Mouse (Mus musculus) ES-Bruce4 (cell line): ENCODE data around the gene Ndel1. TPM values are rescaled to one million over a fixed set of nuclear protein-coding genes. Genes with fewer than 3 reads are reported as not detected.

Source experiments
- H3K27ac ChIP-seq: 2 replicates; pipeline ENCODE4 v1.5.1; 2012; ENCODE audit warnings: low read length, inconsistent platforms; ENCODE audit not compliant: insufficient read depth
- H3K27me3 ChIP-seq: 2 replicates; pipeline ENCODE4 v1.6.1; 2012; ENCODE audit warnings: mild to moderate bottlenecking, low read length, inconsistent platforms; ENCODE audit not compliant: control insufficient read depth, poor library complexity, insufficient read depth, severe bottlenecking
- H3K36me3 ChIP-seq: 2 replicates; pipeline ENCODE4 v1.6.1; 2012; ENCODE audit warnings: inconsistent platforms, mild to moderate bottlenecking, low read length, moderate library complexity; ENCODE audit not compliant: control insufficient read depth, poor library complexity, insufficient read depth, severe bottlenecking
- H3K4me1 ChIP-seq: one replicate; pipeline ENCODE4 v1.8.1; 2011; ENCODE audit warnings: low read length; ENCODE audit not compliant: control insufficient read depth, insufficient read depth
- H3K4me3 ChIP-seq: 2 replicates; pipeline ENCODE4 v1.5.1; 2011; ENCODE audit warnings: low read depth, mild to moderate bottlenecking, low read length
- H3K9ac ChIP-seq: 2 replicates; pipeline ENCODE4 v1.6.1; 2012; ENCODE audit warnings: low read depth, mild to moderate bottlenecking, inconsistent platforms; ENCODE audit not compliant: poor library complexity, severe bottlenecking
- H3K9me3 ChIP-seq: replicated peaks from 2 replicates; pipeline ENCODE4 v1.6.1; 2012; ENCODE audit warnings: mild to moderate bottlenecking, low read length, inconsistent platforms; ENCODE audit not compliant: control insufficient read depth, poor library complexity, insufficient read depth, severe bottlenecking
- CTCF ChIP-seq: IDR thresholded peaks from one replicate; pipeline ENCODE4 v1.8.1; 2011; ENCODE audit warnings: low read depth, low read length
- EP300 ChIP-seq: IDR thresholded peaks from 2 replicates; pipeline ENCODE4 v1.6.1; 2011; ENCODE audit warnings: low read depth, low read length; ENCODE audit not compliant: insufficient read depth
- POLR2A ChIP-seq: IDR thresholded peaks from one replicate; pipeline ENCODE4 v1.8.1; 2011; ENCODE audit warnings: low read length; ENCODE audit not compliant: insufficient read depth
- polyA plus RNA-seq: library from polyadenylated mRNA; stranded (reverse); fragments of >200 nt; gene quantifications from 2 replicates; pipeline ENCODE4 v1.2.4, GENCODE M21; 2011; ENCODE audit warnings: low read depth; ENCODE audit not compliant: missing spikeins, insufficient read depth, insufficient read length

The Ndel1 gene
- polyA plus RNA-seq, 1 experiment: 71.7 TPM

- no peak overlapping the region for H3K27ac ChIP-seq
Observed at GRCm38 (mm10) chr11:68905665-68906460, 34.2 kb upstream of the Ndel1 start.

GRCm38 (mm10) chr11:68905138-68905531, 33.5 kb upstream of the Ndel1 start:
- Histone ChIP-seq H3K4me1 (no peaks in the 10 kb centered on the region), H3K9me3 (no peaks in the 10 kb centered on the region), H3K4me3 (no peak overlapping the region), H3K27ac (peak overlapping the region; percentile 56; the same call in 1 of the 2 replicates), H3K27me3 (no peaks in the 10 kb centered on the region), H3K9ac (peak overlapping the region; percentile 31; the same call in 1 of the 2 replicates), H3K36me3 (peaks cover 52% of the 10 kb centered on the region)
- no peak for TF ChIP-seq EP300
- TF ChIP-seq CTCF: no peak
- TF ChIP-seq POLR2A: no peak

More at GRCm38 (mm10) chr11:68905665-68906460, 34.2 kb upstream of the Ndel1 start:
- peaks cover 52% of the 10 kb centered on the region for H3K36me3 ChIP-seq
- no peak overlapping the region for H3K9ac ChIP-seq
- no peak overlapping the region for H3K4me3 ChIP-seq
- no peaks in the 10 kb centered on the region for H3K4me1 ChIP-seq
- no peak for TF ChIP-seq POLR2A
- TF ChIP-seq EP300: no peak
- H3K27me3 ChIP-seq: no peaks in the 10 kb centered on the region
- H3K9me3 ChIP-seq: no peaks in the 10 kb centered on the region

DNA sequence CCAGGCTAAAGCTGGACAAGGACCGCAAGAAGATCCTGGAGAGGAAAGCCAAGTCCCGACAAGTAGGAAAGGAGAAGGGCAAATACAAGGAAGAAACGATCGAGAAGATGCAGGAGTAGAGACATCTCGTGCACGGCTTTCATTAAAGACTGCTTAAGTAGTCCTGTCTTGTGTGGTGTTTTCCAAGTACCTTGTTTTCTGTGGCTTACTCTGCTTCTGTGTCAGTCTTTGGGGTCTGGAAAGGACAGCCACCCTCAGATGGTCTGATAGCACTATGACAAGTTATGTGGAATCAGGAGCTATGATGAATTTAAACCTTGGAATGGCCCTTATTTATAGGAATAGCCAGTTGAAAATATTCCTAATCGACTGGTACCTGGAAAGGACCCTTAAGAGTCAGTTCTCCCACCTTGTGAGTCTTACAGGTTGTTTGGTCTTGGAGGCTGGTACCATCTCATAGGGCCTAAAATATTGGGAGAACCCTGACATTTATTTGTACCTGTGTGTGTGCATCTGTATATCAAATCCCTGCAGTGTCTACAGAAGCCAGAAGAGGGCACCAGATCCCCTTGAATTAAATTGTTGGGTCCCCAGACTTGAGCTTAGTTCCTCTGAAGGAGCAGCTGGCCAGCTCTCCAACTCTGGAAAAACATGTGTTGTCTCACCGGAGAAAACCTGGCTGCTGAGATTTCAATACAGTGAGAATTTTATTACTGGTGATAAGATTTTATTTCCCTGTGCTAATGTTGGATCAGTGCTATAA, 32.9 kb upstream of the Ndel1 start:
- no peaks in the 10 kb centered on the region for H3K27me3 ChIP-seq
- no peaks in the 10 kb centered on the region for H3K9me3 ChIP-seq
- TF ChIP-seq POLR2A (no peak), CTCF (no peak), EP300 (no peak)
- peaks cover 52% of the 10 kb centered on the region for H3K36me3 ChIP-seq
- peak overlapping the region; percentile 96; the same call in 1 of the 2 replicates for H3K9ac ChIP-seq
- H3K27ac ChIP-seq: peak overlapping the region; percentile 56; the same call in 1 of the 2 replicates
- no peaks in the 10 kb centered on the region for H3K4me1 ChIP-seq
- no peak overlapping the region for H3K4me3 ChIP-seq

DNA sequence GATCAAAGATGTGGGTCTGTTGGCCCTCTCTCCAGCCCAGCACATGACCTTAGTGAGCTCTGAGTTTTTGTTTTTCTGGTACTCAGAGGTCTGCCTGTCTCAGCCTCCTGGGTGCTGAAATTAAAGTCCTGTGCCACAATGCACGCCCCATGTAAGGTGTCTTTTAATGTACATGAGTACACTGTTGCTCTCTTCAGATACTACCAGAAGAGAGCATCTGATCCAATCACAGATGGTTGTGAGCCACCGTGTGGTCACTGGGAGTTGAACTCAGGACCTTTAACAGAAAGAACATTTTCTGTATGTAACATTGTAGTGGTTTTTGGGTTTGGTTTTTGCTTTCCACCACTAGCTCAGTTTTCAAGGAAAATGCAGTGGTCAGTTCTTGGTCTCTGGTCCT, 32.1 kb upstream of the Ndel1 start:
- peak overlapping the region; percentile 14; the same call in 1 of the 2 replicates for H3K4me3 ChIP-seq

DNA sequence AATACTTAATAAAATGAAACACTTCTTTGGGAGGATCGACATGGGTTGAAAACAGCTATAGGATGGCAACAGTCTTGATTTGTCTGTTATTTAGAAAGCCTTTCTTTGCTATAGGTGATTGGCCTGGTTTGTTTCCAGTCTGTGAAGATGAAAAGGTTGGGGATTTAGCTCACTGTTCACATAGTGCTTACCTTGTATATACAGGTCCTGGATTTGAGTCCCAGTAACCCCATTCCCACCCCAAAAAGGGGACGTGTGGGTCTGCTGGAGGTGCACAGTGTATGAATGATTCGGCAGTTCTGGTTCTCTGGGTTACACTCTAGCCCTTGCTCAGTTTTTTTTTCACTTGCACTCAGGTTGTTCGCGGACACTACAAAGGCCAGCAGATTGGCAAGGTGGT, 31.2 kb upstream of the Ndel1 start:
- TF ChIP-seq POLR2A (no peak), EP300 (no peak), CTCF (no peak)
- H3K36me3 ChIP-seq: peaks cover 52% of the 10 kb centered on the region
- no peaks in the 10 kb centered on the region for H3K4me1 ChIP-seq
- no peaks in the 10 kb centered on the region for H3K27me3 ChIP-seq
- H3K27ac ChIP-seq: peak overlapping the region; percentile 68
- H3K9ac ChIP-seq: peak overlapping the region; percentile 96
- no peaks in the 10 kb centered on the region for H3K9me3 ChIP-seq
- peak overlapping the region; percentile 62 for H3K4me3 ChIP-seq

More for the DNA sequence above, 32.1 kb upstream of the Ndel1 start:
- H3K9ac ChIP-seq: peak overlapping the region; percentile 96
- no peaks in the 10 kb centered on the region for H3K4me1 ChIP-seq
- peaks cover 52% of the 10 kb centered on the region for H3K36me3 ChIP-seq
- TF ChIP-seq EP300 (no peak), CTCF (no peak), POLR2A (no peak)
- H3K27ac ChIP-seq: peak overlapping the region; percentile 57
- H3K27me3 ChIP-seq: no peaks in the 10 kb centered on the region
- no peaks in the 10 kb centered on the region for H3K9me3 ChIP-seq
